Mouse (Mus musculus): ENCODE data around the gene Pear1. TPM values are rescaled to one million over a fixed set of nuclear protein-coding genes. Genes with fewer than 3 reads are reported as not detected.
"Not testable (repeated sequence)": the region's sequence is repeated elsewhere in the genome, so short reads cannot be mapped to it uniquely, and the experiment has no call there.

The Pear1 gene
- total RNA-seq (2012; rRNA removed), result 0.50 and 1.2 TPM in 2 replicates
- 0.20 and 0.22 TPM in 2 replicates for total RNA-seq (2014; rRNA removed)
- polyA plus RNA-seq (2012; ENCODE audit: insufficient read length, low read depth), result 0.35 and 0.46 TPM in 2 replicates

DNA sequence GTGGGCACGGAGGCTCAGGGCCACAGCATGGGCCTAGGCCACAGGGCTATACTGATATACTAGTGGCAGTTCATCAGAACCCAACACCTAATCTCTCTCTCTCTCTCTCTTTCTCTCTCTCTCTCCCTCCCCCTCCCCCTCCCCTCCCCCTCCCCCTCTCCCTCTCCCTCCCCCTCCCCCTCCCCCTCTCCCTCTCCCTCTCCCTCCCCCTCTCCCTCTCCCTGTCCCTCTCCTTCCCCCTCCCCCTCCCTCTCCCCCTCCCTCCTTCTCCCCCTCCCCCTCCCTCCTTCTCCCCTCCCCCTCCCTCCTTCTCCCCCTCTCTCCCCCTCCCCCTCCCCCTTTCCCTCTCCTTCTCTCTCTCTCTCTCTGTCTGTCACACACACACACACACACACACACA is at the start of gene Pear1:
Gene Pear1, minus strand, starts transcription at position 101 of the 400 bp plus-strand sequence.
- H3K36me3 ChIP-seq (replicated peaks in 1 of 2; ENCODE audit: control insufficient read depth in 1 of 2, insufficient read depth in 1 of 2, low read length in 1 of 2); H3K27ac ChIP-seq (ENCODE audit: insufficient read depth, low read depth); H3K9ac ChIP-seq (ENCODE audit: insufficient read depth, low read depth); dilution Hi-C loops (cut with MboI; ENCODE audit: extremely low pct_ligation_motif_present, extremely low pct_unique_long_range_greater_than_20kb, low sequenced_read_pairs); H3K79me2 ChIP-seq (replicated peaks; ENCODE audit: control insufficient read depth, extremely low read depth, insufficient read depth, poor library complexity, severe bottlenecking); H3K9me3 ChIP-seq (replicated peaks; ENCODE audit: low read length); DNase-seq (ENCODE audit: extremely low read depth); H3K4me2 ChIP-seq (ENCODE audit: insufficient read depth, low read depth, poor library complexity, severe bottlenecking); H3K4me3 ChIP-seq (replicated peaks in 1 of 3; ENCODE audit: low read depth in 2 of 3, low read length in 2 of 3, poor library complexity in 1 of 3); H3K4me1 ChIP-seq (ENCODE audit: control insufficient read depth in 1 of 2, insufficient read depth in 2 of 2); in situ Hi-C loops (cut with MboI; ENCODE audit: low pct_ligation_motif_present, low pct_unique_long_range_greater_than_20kb, low sequenced_read_pairs): not testable (repeated sequence)
- peaks cover 28% of the 10 kb centered on the region for H3K27me3 ChIP-seq (replicated peaks)

GRCm38 (mm10) chr3:87864111-87864510 is 40.0 kb upstream of the Pear1 start:
- H3K79me2 ChIP-seq (replicated peaks; ENCODE audit: control insufficient read depth, extremely low read depth, insufficient read depth, poor library complexity, severe bottlenecking); H3K9ac ChIP-seq (ENCODE audit: insufficient read depth, low read depth); H3K4me3 ChIP-seq (replicated peaks in 1 of 3; ENCODE audit: low read depth in 2 of 3, low read length in 2 of 3, poor library complexity in 1 of 3); H3K9me3 ChIP-seq (replicated peaks; ENCODE audit: low read length); H3K4me2 ChIP-seq (ENCODE audit: insufficient read depth, low read depth, poor library complexity, severe bottlenecking); DNase-seq (ENCODE audit: extremely low read depth); dilution Hi-C loops (cut with MboI; ENCODE audit: extremely low pct_ligation_motif_present, extremely low pct_unique_long_range_greater_than_20kb, low sequenced_read_pairs); H3K27ac ChIP-seq (ENCODE audit: insufficient read depth, low read depth); in situ Hi-C loops (cut with MboI; ENCODE audit: low pct_ligation_motif_present, low pct_unique_long_range_greater_than_20kb, low sequenced_read_pairs); H3K27me3 ChIP-seq (replicated peaks): not testable (repeated sequence)
- H3K4me1 ChIP-seq (ENCODE audit: control insufficient read depth in 1 of 2, insufficient read depth in 2 of 2), result peaks cover 0 to 21% of the 10 kb centered on the region in 2 experiments; a peak in 3 of 4 replicates
- H3K36me3 ChIP-seq (replicated peaks in 1 of 2; ENCODE audit: control insufficient read depth in 1 of 2, insufficient read depth in 1 of 2, low read length in 1 of 2), result peaks cover 64 to 86% of the 10 kb centered on the region in 2 experiments

DNA sequence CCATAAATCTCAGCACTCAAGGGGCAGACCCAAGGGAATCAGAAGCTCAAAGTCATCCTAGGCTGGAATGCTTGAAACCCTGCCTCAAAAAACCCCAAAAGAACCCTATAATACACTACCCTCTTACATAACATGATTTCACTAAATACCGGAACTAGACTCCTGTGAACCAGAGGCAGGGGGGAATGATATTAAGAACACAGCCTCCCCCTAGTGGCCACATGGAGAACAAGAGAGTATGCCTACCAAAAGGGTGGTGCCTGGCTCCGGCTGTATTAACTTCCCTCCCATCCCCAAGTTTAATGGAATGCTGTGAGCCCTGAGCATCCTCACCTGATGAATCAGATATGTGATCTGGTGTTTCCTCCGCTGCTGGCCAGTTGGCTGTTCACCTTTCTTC is 35.7 kb upstream of the Pear1 start:
- peaks cover 0 to 18% of the 10 kb centered on the region in 2 experiments; a peak in 2 of 4 replicates for H3K4me1 ChIP-seq (ENCODE audit: control insufficient read depth in 1 of 2, insufficient read depth in 2 of 2)
- DNase-seq (ENCODE audit: extremely low read depth), result peak; percentile 78
- no peaks in the 10 kb centered on the region; the same call in 1 of the 2 replicates for H3K79me2 ChIP-seq (replicated peaks; ENCODE audit: control insufficient read depth, extremely low read depth, insufficient read depth, poor library complexity, severe bottlenecking)
- H3K9me3 ChIP-seq (replicated peaks; ENCODE audit: low read length), result no peaks in the 10 kb centered on the region
- H3K27me3 ChIP-seq (replicated peaks), result no peaks in the 10 kb centered on the region
- H3K27ac ChIP-seq (ENCODE audit: insufficient read depth, low read depth), result no peak overlapping the region
- H3K4me3 ChIP-seq (replicated peaks in 1 of 3; ENCODE audit: low read depth in 2 of 3, low read length in 2 of 3, poor library complexity in 1 of 3), result no peak overlapping the region
- in situ Hi-C loops (cut with MboI; ENCODE audit: low pct_ligation_motif_present, low pct_unique_long_range_greater_than_20kb, low sequenced_read_pairs) (loop anchor here (5.0 kb wide), 1 partner anchor 43 kb away; no protein-coding TSS in a partner anchor), dilution Hi-C loops (cut with MboI; ENCODE audit: extremely low pct_ligation_motif_present, extremely low pct_unique_long_range_greater_than_20kb, low sequenced_read_pairs) (no loop called here)
- no peak overlapping the region for H3K4me2 ChIP-seq (ENCODE audit: insufficient read depth, low read depth, poor library complexity, severe bottlenecking)
- peaks cover 58 to 91% of the 10 kb centered on the region in 2 experiments for H3K36me3 ChIP-seq (replicated peaks in 1 of 2; ENCODE audit: control insufficient read depth in 1 of 2, insufficient read depth in 1 of 2, low read length in 1 of 2)
- H3K9ac ChIP-seq (ENCODE audit: insufficient read depth, low read depth), result no peak overlapping the region
- TF ChIP-seq TBP (conservative IDR thresholded peaks at IDR 0.05; ENCODE audit: low read depth, low read length), result no peak
- TF ChIP-seq TCF12 (IDR thresholded peaks at IDR 0.05; ENCODE audit: low read depth, low read length), result no peak
- TF ChIP-seq USF2 (conservative IDR thresholded peaks at IDR 0.05; ENCODE audit: low read depth, low read length), result no peak
- no peak for TF ChIP-seq E2F4 (IDR thresholded peaks at IDR 0.05; ENCODE audit: insufficient replicate concordance, low read depth, low read length)
- peak; percentile 55; the same call in 1 of the 2 replicates for TF ChIP-seq SIN3A (IDR thresholded peaks at IDR 0.05; ENCODE audit: low read length)
- no peak for TF ChIP-seq NRF1 (IDR thresholded peaks at IDR 0.05; ENCODE audit: low read depth, low read length)
- TF ChIP-seq MYC (IDR thresholded peaks at IDR 0.05; ENCODE audit: low read depth, low read length), result peak; percentile 74
- TF ChIP-seq SMC3 (IDR thresholded peaks at IDR 0.05; ENCODE audit: low read depth, low read length), result peak; percentile 85
- TF ChIP-seq JUN (IDR thresholded peaks at IDR 0.05; ENCODE audit: insufficient read depth, low read depth, low read length), result no peak
- no peak for TF ChIP-seq KAT2A (IDR thresholded peaks at IDR 0.05; ENCODE audit: insufficient replicate concordance, low read length)
- no peak for TF ChIP-seq MAFK (IDR thresholded peaks at IDR 0.05; ENCODE audit: insufficient replicate concordance, low read length)
- no peak for TF ChIP-seq BHLHE40 (IDR thresholded peaks at IDR 0.05; ENCODE audit: low read depth, low read length)
- no peak for TF ChIP-seq POLR2A (IDR thresholded peaks at IDR 0.05; ENCODE audit: low read depth, low read length)
- no peak for TF ChIP-seq EP300 (IDR thresholded peaks at IDR 0.05; ENCODE audit: low read length)
- peak; percentile 58; the same call in 1 of the 2 replicates for TF ChIP-seq MAZ (IDR thresholded peaks at IDR 0.05; ENCODE audit: low read depth, low read length)
- TF ChIP-seq CTCF (conservative IDR thresholded peaks at IDR 0.05 in 1 of 2, IDR thresholded peaks at IDR 0.05 in 1 of 2; ENCODE audit: low read depth in 2 of 2, low read length in 2 of 2), result peak; percentile 90 to 91
- peak; percentile 36; the same call in 1 of the 2 replicates for TF ChIP-seq HCFC1 (IDR thresholded peaks at IDR 0.05; ENCODE audit: low read depth, low read length)
- peak; percentile 49; the same call in 1 of the 2 replicates for TF ChIP-seq NELFE (IDR thresholded peaks at IDR 0.05; ENCODE audit: low read depth, low read length)
- TF ChIP-seq ELF1 (IDR thresholded peaks at IDR 0.05; ENCODE audit: low read depth, low read length), result peak; percentile 83
- no peak for TF ChIP-seq CHD1 (IDR thresholded peaks at IDR 0.05; ENCODE audit: low read depth, low read length)
- no peak for TF ChIP-seq RCOR1 (conservative IDR thresholded peaks at IDR 0.05; ENCODE audit: low read depth, low read length)
- no peak for TF ChIP-seq ZMIZ1 (IDR thresholded peaks at IDR 0.05; ENCODE audit: low read depth, low read length)
- TF ChIP-seq ZC3H11A (IDR thresholded peaks at IDR 0.05; ENCODE audit: low read depth, low read length), result no peak
- 0 out of 2 replicates have a peak, but pooled peaks have one; percentile 29 for TF ChIP-seq MAX (IDR thresholded peaks at IDR 0.05; ENCODE audit: low read length)
- TF ChIP-seq USF1 (IDR thresholded peaks at IDR 0.05; ENCODE audit: low read depth, low read length), result no peak
- peak; percentile 84 for TF ChIP-seq RAD21 (IDR thresholded peaks at IDR 0.05; ENCODE audit: low read depth, low read length)

Data from CH12.LX (cell line).